Mouse (Mus musculus) thymus, adult 2 months (tissue): ENCODE measurements around the gene Il12rb2.

Experiments used
- CTCF ChIP-seq: fragments of 200-500 bp; IDR thresholded peaks from 2 replicates; pipeline ENCODE4 v1.5.1; 2012; ENCODE audit warnings: mild to moderate bottlenecking, control low read depth, low read length, moderate library complexity, borderline replicate concordance; ENCODE audit not compliant: control insufficient read depth, poor library complexity, insufficient read depth; ENCODE audit errors: extremely low read depth
- POLR2A ChIP-seq: fragments of 200-500 bp; IDR thresholded peaks from 2 replicates; pipeline ENCODE4 v1.6.1; 2012; ENCODE audit warnings: mild to moderate bottlenecking, low read length, control low read depth, moderate library complexity; ENCODE audit not compliant: control insufficient read depth, poor library complexity, insufficient read depth; ENCODE audit errors: extremely low read depth

GRCm38 (mm10) chr6:67296126-67296525 lies 79.9 kb downstream of the Il12rb2 start:
- TF ChIP-seq POLR2A (no peak), CTCF (no peak)
